Mouse (Mus musculus) frontal cortex, postnatal 25 days (tissue): Measurements from ENCODE around the gene Fbxo36.

ENCODE experiments used
- DNase-seq, 2 experiments: peaks; one replicate each; pipeline ENCODE4 v3.0.0; 2022; ENCODE audit warnings: low spot score in 2 of 2

Fbxo36 gene

GRCm38 (mm10) chr1:84890503-84890902 lies 50.9 kb downstream of the Fbxo36 start:
- DNase-seq = no peak

GRCm38 (mm10) chr1:84891746-84892145 lies 52.1 kb downstream of the Fbxo36 start:
- no peak for DNase-seq

DNA sequence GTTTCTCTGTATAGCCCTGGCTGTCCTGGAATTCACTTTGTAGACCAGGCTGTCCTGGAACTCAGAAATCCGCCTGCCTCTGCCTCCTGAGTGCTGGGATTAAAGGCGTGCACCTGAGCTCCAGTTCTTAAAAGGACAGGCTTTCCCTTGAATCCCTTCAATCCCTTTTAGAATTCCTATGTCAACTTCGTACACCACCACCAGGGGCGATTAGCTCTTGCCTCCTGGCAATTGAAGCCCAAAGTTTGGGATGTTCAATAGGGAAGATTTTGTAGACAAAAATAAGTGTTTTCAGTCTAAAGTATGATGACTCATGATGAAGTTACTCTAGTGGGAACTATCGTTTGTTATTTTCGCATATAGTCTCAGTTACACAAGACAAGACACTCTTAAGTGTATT lies 57.7 kb downstream of the Fbxo36 start:
- DNase-seq = no peak

GRCm38 (mm10) chr1:84899156-84899555 lies 59.5 kb downstream of the Fbxo36 start:
- DNase-seq = no peak

DNA sequence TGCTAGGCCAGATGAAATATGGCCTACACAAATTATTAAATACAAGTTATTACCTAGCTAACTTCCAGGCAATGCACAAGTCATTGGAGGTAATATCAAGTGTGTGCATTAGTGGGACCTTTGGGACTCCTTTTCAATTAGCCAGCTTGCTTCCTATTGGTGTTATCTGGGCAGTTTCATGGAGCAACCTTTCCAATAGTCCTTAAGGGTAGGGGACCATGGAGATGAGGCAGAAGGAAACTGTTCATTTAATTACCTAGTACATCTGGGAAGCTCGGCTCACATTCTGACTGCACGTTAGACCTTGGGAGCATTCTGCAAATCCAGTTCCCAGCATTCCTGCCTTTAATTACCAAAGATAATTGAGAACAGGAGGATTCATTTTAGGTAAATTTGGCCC lies 64.8 kb downstream of the Fbxo36 start:
- no peak for DNase-seq

DNA sequence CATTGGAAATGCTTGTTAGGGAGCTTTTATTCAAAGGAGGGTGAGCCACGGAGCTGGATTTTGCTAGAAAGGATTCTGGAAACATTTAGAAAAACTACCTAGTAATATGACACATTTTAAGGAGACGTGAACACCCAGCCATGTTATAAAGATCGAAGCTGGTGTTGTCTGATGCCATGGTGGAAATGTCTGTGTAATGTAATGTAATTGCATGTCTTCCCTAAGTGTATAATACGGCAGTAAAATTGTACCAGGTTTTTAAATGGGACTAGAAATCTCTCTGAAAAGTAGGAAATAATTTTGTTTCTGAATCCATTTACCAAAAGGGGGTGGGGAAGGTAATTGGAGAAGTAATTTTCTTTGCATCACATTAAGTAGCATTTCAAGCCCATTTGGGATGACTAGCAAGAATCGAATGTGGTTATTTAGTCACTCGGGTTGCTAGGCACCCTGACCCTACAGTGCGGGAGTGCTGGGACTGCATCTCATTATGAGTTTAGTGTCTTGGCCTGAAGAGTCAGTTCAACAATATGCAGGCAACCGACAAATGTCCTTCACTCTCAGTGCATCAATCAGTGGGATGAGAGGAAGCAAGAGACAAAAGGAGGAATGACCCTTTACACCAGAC lies 70.7 kb downstream of the Fbxo36 start:
- no peak for DNase-seq

GRCm38 (mm10) chr1:84912571-84912970 lies 72.9 kb downstream of the Fbxo36 start:
- DNase-seq = no peak

GRCm38 (mm10) chr1:84915010-84915409 lies 75.4 kb downstream of the Fbxo36 start:
- DNase-seq = no peak

GRCm38 (mm10) chr1:84918865-84919264 lies 79.2 kb downstream of the Fbxo36 start:
- DNase-seq = no peak

GRCm38 (mm10) chr1:84923432-84923831 lies 83.8 kb downstream of the Fbxo36 start:
- DNase-seq = no peak

DNA sequence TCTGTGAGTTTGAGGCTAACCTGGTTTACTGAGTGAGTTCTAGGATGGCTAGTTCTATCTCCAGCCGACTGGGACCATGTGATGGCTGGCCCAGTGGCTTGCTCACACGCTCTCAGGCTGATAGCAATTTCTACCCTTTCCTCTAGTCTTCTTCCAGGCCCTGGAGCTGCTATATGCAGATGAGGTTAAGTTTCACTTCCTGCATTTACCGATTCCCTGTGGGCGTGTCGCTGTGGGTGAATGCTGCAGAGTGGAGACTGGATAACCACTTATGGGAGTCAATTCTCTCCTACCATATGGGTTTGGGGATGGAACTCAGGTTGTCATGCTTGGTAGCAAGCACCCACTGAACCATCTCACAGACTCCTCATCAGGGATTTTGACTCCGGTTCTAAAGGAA lies 84.5 kb downstream of the Fbxo36 start:
- DNase-seq = no peak

DNA sequence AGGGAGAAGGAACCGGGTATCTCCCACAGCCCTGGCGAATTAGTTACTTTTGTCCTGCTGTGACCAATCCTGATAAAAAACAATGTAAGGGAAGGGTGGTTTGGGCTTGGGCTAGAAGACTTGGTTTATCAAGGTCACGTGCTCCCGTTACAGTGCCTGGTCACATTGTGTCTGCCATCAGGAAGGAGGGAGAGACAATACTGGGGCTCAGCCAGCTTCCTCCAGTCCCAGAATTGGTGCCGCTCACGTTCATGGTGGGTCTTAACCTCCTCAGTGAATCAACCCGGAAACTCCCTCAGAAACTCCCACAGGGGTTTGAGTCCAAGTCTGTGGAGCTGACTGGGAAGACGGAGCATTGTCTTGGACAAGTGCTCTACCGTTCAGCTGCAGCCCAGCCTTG lies 86.0 kb downstream of the Fbxo36 start:
- DNase-seq = no peak

- peak; percentile 84 to 87 for DNase-seq
Measured at GRCm38 (mm10) chr1:84933472-84934150, 94.0 kb downstream of the Fbxo36 start.

GRCm38 (mm10) chr1:84934151-84934502 lies 94.5 kb downstream of the Fbxo36 start:
- peak in 1 of 2 experiments; percentile 28 for DNase-seq

DNA sequence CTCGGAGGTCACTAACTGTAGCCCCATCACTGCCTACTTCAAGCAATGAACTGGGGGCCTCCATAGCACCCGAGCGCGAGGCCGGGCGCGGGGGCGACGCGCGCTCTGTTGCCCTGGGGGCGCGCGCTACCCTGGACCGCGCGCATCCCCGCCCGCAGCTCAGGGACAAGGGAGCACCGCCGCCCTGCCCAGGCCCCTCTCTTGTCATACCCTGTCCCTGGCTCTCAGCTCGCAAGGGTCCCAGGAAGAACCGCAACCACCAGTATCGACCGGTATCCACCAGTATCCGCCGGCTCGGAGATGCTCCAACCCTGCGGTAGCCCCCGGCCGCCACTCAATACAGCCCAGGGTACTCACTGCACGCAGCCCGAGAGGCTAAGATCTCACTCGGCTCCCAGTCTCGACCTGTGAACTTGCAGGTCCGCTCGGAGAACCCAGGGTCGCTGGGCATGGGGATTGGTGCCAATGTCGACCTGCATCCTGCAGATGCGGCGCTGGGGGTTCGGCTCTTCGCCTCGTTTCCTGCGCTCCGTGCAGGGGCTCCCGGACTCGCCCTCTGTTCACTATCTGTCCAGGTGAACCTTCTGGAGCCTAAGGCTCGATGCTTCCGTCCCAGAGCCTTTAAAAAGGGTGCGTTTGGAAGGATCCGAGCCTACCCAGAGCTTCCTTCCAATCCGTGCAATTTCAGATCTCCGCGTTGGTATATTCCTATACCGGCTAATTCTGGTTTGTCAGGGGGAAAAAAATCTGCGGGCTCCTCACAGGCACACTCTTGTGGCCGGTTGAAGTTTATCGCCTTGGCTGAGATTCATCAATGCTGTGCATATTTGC lies 95.1 kb downstream of the Fbxo36 start, which contains the start of gene Slc16a14:
Gene Slc16a14 (minus strand): TSS at position 632 of the 831 bp plus-strand sequence.
- DNase-seq = peak; percentile 46 to 47

GRCm38 (mm10) chr1:84935668-84936067 lies 96.0 kb downstream of the Fbxo36 start:
- peak; percentile 64 to 69 for DNase-seq

DNA sequence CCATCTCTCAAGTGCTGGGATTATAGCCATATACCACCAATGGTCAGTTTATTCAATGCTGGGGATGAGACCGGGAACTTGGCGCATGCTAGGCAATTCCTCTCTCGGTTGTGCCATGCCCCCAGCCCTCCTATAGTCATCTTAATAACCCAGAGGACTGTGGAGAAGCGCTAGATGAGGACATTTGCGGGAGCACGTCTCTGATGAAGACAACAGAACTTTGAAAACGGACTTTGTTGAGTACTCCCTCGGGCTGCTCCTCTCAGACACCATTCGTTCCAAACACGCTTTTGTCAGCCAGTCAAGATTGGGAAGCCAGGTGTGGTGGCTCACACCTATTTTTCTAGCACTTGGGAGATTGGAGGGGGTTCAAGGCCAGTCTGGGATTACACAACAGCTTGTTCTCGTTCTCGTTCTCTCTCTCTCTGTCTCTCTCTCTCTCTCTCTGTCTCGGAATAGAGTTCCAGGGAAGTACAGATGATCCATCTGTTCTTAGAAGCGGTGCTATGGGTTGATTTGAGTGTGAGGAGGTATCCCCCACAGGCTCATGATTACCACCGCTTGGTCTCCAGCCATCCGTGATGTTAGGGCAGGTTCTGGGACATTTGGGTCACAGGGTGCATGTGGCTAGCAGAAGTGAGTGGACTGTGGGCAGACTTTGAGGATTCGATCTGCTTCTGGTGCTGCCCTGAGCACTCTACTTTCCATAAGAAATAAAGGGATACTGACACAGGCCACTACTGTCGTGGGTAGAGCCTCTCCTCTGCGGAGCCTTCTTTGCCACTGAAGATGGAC lies 97.3 kb downstream of the Fbxo36 start:
- no peak for DNase-seq

DNA sequence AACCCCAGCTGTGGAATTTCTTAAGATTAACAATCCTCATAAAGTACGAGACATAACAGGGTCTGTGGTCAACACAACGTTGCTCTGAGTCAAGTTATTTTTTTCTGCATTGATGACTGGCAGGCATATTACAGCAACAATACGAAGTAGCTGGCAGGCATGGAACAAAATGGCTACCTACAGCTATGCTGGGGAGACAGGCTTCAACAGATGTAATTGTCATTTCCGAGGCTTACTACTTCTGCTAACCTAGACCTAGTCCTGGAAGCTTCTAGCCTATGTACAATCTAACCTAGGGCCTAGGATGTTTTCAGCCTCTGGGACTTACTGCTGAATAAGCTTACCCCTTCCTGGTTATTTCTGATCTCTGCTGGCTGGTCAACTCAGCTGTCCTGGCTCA lies 99.8 kb downstream of the Fbxo36 start:
- no peak for DNase-seq

- no peak for DNase-seq
Measured at GRCm38 (mm10) chr1:84940322-84940721, 100.7 kb downstream of the Fbxo36 start.

DNA sequence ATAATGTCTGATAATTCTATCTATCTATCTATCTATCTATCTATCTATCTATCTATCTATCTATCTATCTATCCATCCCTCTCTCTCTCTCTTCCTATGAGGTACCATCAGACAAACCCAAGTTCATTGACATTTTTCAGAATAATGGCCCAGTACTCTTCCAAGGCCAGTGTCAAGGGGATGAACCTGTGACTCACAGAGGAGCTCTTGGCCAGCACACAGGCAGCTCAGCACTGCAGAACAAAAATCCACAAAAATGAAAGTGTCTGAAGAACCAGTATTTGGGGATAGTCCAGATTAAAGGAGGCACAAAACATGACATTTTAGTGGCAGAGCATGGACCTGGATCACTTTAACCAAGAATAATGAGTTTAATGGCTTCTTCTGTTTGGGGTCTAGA lies 103.0 kb downstream of the Fbxo36 start:
- DNase-seq = no peak

GRCm38 (mm10) chr1:84943549-84943948 lies 103.9 kb downstream of the Fbxo36 start:
- no peak for DNase-seq

DNA sequence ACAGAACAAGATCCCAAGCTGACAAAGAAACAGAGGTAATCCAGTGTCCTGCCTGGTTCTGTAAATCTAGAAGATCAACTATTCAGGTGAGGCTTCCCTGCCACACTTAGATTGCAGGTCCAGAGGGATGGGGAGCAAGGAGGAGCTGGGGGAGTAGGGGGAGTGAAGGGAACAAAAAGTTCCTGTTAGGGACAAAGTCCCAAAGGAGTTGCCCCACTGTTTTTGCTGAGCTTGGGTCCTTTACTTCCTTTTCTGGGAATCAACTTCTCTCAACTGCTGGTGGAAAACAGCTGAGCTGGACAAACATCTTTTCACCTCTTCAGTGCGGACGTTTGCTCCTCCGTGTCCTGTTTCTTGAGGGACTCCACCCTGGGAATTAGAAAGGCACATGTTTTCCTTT lies 106.3 kb downstream of the Fbxo36 start:
- DNase-seq = no peak
